Mouse (Mus musculus) adrenal gland, postnatal 25 days (tissue): ENCODE measurements around the gene Tpx2. TPM values are rescaled to one million over a fixed set of nuclear protein-coding genes. Genes with fewer than 3 reads are reported as not detected.
A peak's percentile ranks its signal among the peaks of the same experiment; 100 is the strongest.

Experiments used
- DNase-seq: peaks from one replicate; pipeline ENCODE4 v3.0.0; 2021; ENCODE audit warnings: mixed read lengths
- long read RNA-seq: library from polyadenylated mRNA; stranded (forward); transcript quantifications from one replicate; pipeline ENCODE4 v2.0.0, GENCODE M21; 2021
- total RNA-seq: library from RNA; stranded (reverse); gene quantifications from 2 replicates; pipeline ENCODE4 v1.2.3, GENCODE M21; 2021

Tpx2 gene
- total RNA-seq = 9.6 and 13.5 TPM in 2 replicates
- long read RNA-seq, full-length matches to known transcripts = 3 of 5 reads
- long read RNA-seq, partial matches to known transcripts = 1 of 5 reads
- long read RNA-seq, other reads (novel, unspliced or antisense) = 1 of 5 reads

- DNase-seq = peak; percentile 93
Measured at GRCm38 (mm10) chr2:152847815-152848302, at the start of gene Tpx2. TSS of gene Tpx2 (plus strand) at chr2:152847964.

- DNase-seq = no peak
Measured at GRCm38 (mm10) chr2:152799954-152800761, 47.6 kb upstream of the Tpx2 start.

- no peak for DNase-seq
Measured at GRCm38 (mm10) chr2:152800762-152801113, 47.0 kb upstream of the Tpx2 start.

GRCm38 (mm10) chr2:152802303-152802702 lies 45.5 kb upstream of the Tpx2 start:
- no peak for DNase-seq

- DNase-seq = no peak
Measured at GRCm38 (mm10) chr2:152803081-152803480, 44.7 kb upstream of the Tpx2 start.

- no peak for DNase-seq
Measured at GRCm38 (mm10) chr2:152804408-152805110, 43.2 kb upstream of the Tpx2 start.

GRCm38 (mm10) chr2:152805111-152805490 lies 42.7 kb upstream of the Tpx2 start:
- no peak for DNase-seq

GRCm38 (mm10) chr2:152806037-152806436 lies 41.7 kb upstream of the Tpx2 start:
- no peak for DNase-seq

- no peak for DNase-seq
Measured at GRCm38 (mm10) chr2:152808178-152808577, 39.6 kb upstream of the Tpx2 start.

GRCm38 (mm10) chr2:152810158-152810941 lies 37.4 kb upstream of the Tpx2 start:
- no peak for DNase-seq

- no peak for DNase-seq
Measured at GRCm38 (mm10) chr2:152811336-152812165, 36.2 kb upstream of the Tpx2 start.

- DNase-seq = no peak
Measured at GRCm38 (mm10) chr2:152813232-152813631, 34.5 kb upstream of the Tpx2 start.

- DNase-seq = no peak
Measured at GRCm38 (mm10) chr2:152814213-152814874, 33.4 kb upstream of the Tpx2 start.

- DNase-seq = no peak
Measured at GRCm38 (mm10) chr2:152815879-152816656, 31.7 kb upstream of the Tpx2 start.

- no peak for DNase-seq
Measured at GRCm38 (mm10) chr2:152816657-152817348, 31.0 kb upstream of the Tpx2 start.

GRCm38 (mm10) chr2:152817596-152818291 lies 30.0 kb upstream of the Tpx2 start:
- peak; percentile 46 for DNase-seq

GRCm38 (mm10) chr2:152818679-152819078 lies 29.1 kb upstream of the Tpx2 start:
- DNase-seq = no peak

GRCm38 (mm10) chr2:152819097-152819624 lies 28.6 kb upstream of the Tpx2 start:
- DNase-seq = no peak

- no peak for DNase-seq
Measured at GRCm38 (mm10) chr2:152819926-152820325, 27.8 kb upstream of the Tpx2 start.
